Mouse (Mus musculus) forebrain, embryonic 15.5 days (tissue): ENCODE data around the gene Dagla. TPM values are rescaled to one million over a fixed set of nuclear protein-coding genes. Genes with fewer than 3 reads are reported as not detected.
A peak's percentile ranks its signal among the peaks of the same experiment; 100 is the strongest.

Experiments used
- ATAC-seq: fragments of 200-750 bp; cut with Nextera tagmentation; replicated peaks from 2 replicates; pipeline ENCODE4 v1.8.0; 2017; ENCODE audit warnings: mild to moderate bottlenecking, moderate TSS enrichment, moderate library complexity
- H3K27ac ChIP-seq: fragments of 300-500 bp; sonication (generic); replicated peaks from 2 replicates; pipeline ENCODE4 v1.5.1; 2015; ENCODE audit warnings: mild to moderate bottlenecking, inconsistent platforms
- H3K27me3 ChIP-seq: fragments of 300-500 bp; sonication (generic); 2 replicates; pipeline ENCODE4 v1.6.1; 2015; ENCODE audit warnings: inconsistent platforms
- H3K36me3 ChIP-seq: fragments of 300-500 bp; sonication (generic); 2 replicates; pipeline ENCODE4 v1.6.1; 2015; ENCODE audit warnings: mild to moderate bottlenecking, inconsistent platforms
- H3K4me1 ChIP-seq: fragments of 300-500 bp; sonication (generic); 2 replicates; pipeline ENCODE4 v1.6.1; 2015; ENCODE audit warnings: inconsistent platforms
- H3K4me2 ChIP-seq: fragments of 300-500 bp; sonication (generic); replicated peaks from 2 replicates; pipeline ENCODE4 v1.6.1; 2015; ENCODE audit warnings: mild to moderate bottlenecking, inconsistent platforms
- H3K4me3 ChIP-seq: fragments of 300-500 bp; sonication (generic); 2 replicates; pipeline ENCODE4 v1.5.1; 2015; ENCODE audit warnings: mild to moderate bottlenecking, inconsistent platforms
- H3K9ac ChIP-seq: fragments of 300-500 bp; sonication (generic); replicated peaks from 2 replicates; pipeline ENCODE4 v1.6.1; 2015; ENCODE audit warnings: mild to moderate bottlenecking, inconsistent platforms
- H3K9me3 ChIP-seq: fragments of 300-500 bp; sonication (generic); 2 replicates; pipeline ENCODE4 v1.6.1; 2016; ENCODE audit warnings: inconsistent platforms
- WGBS: fragments of 180-500 bp; shearing (Covaris S2); methylation state at CpG from one replicate; pipeline ENCODE4 v1.1.7; 2015; ENCODE audit warnings: mixed read lengths; 5-methylcytosine and 5-hydroxymethylcytosine counted together
- polyA plus RNA-seq: library from polyadenylated mRNA; unstranded; fragments of >200 nt; fragmentation: Nextera tagmentation; extraction: Ambion mirVana; gene quantifications from 2 replicates; pipeline ENCODE4 v1.2.1, GENCODE M21; 2015

Dagla gene
- polyA plus RNA-seq, 1 experiment from 2014 or later = 6.7 TPM

- ATAC-seq = no peak
- Histone ChIP-seq H3K4me3 (no peak overlapping the region), H3K27me3 (peaks cover 16% of the 10 kb centered on the region), H3K36me3 (peaks cover 3% of the 10 kb centered on the region; the same call in 1 of the 2 replicates), H3K4me1 (peaks cover 9% of the 10 kb centered on the region; the same call in 1 of the 2 replicates), H3K9me3 (no peaks in the 10 kb centered on the region), H3K4me2 (no peak overlapping the region), H3K27ac (no peak overlapping the region), H3K9ac (no peak overlapping the region)
- 25% methylated on average over 3 of the region's 3 CpGs for WGBS
Measured at GRCm38 (mm10) chr19:10244183-10244582, 60.5 kb downstream of the Dagla start.

- Histone ChIP-seq H3K4me2 (no peak overlapping the region), H3K9me3 (no peaks in the 10 kb centered on the region), H3K9ac (no peak overlapping the region), H3K27me3 (peaks cover 17% of the 10 kb centered on the region), H3K27ac (no peak overlapping the region), H3K4me1 (peaks cover 9% of the 10 kb centered on the region; the same call in 1 of the 2 replicates), H3K4me3 (no peak overlapping the region), H3K36me3 (peaks cover under 1% of the 10 kb centered on the region; the same call in 1 of the 2 replicates)
- 5% methylated on average over 8 of the region's 8 CpGs for WGBS
- ATAC-seq = no peak
Measured at GRCm38 (mm10) chr19:10242916-10243315, 61.8 kb downstream of the Dagla start.

- ATAC-seq = peak; percentile 77
- peak within 1 kb of the TSS; percentile 36 for H3K9ac ChIP-seq
- no peaks in the 10 kb centered on the region for H3K36me3 ChIP-seq
- no peaks in the 10 kb centered on the region for H3K9me3 ChIP-seq
- peaks cover 17% of the 10 kb centered on the region for H3K27me3 ChIP-seq
- peaks cover 9% of the 10 kb centered on the region; the same call in 1 of the 2 replicates for H3K4me1 ChIP-seq
- peak within 1 kb of the TSS; percentile 40 for H3K4me3 ChIP-seq
- 8% methylated on average over 43 of the region's 43 CpGs for WGBS
- H3K4me2 ChIP-seq = peak within 1 kb of the TSS; percentile 58
- no peak within 1 kb of the TSS for H3K27ac ChIP-seq
Measured at GRCm38 (mm10) chr19:10240654-10241305, 63.9 kb downstream of the Dagla start, which contains the start of gene Myrf. Myrf (minus strand) TSS chr19:10240748.

- H3K4me3 ChIP-seq = peak overlapping the region; percentile 40
- H3K4me2 ChIP-seq = peak overlapping the region; percentile 58
- H3K9me3 ChIP-seq = no peaks in the 10 kb centered on the region
- 5% methylated on average over 26 of the region's 26 CpGs for WGBS
- peaks cover 17% of the 10 kb centered on the region for H3K27me3 ChIP-seq
- H3K36me3 ChIP-seq = no peaks in the 10 kb centered on the region
- peak; percentile 12; the same call in 1 of the 2 replicates for ATAC-seq
- H3K27ac ChIP-seq = no peak overlapping the region
- H3K4me1 ChIP-seq = peaks cover 9% of the 10 kb centered on the region; the same call in 1 of the 2 replicates
- peak overlapping the region; percentile 36 for H3K9ac ChIP-seq
Measured at GRCm38 (mm10) chr19:10239975-10240653, 64.6 kb downstream of the Dagla start.

- H3K4me3 ChIP-seq = no peak overlapping the region
- no peaks in the 10 kb centered on the region for H3K36me3 ChIP-seq
- no peak overlapping the region for H3K4me2 ChIP-seq
- peaks cover 9% of the 10 kb centered on the region; the same call in 1 of the 2 replicates for H3K4me1 ChIP-seq
- H3K27ac ChIP-seq = no peak overlapping the region
- 48% methylated on average over 2 of the region's 2 CpGs for WGBS
- no peaks in the 10 kb centered on the region for H3K9me3 ChIP-seq
- peaks cover 17% of the 10 kb centered on the region for H3K27me3 ChIP-seq
- H3K9ac ChIP-seq = no peak overlapping the region
- no peak for ATAC-seq
Measured at GRCm38 (mm10) chr19:10239419-10239818, 65.3 kb downstream of the Dagla start.

GRCm38 (mm10) chr19:10238477-10238876 lies 66.2 kb downstream of the Dagla start:
- H3K27me3 ChIP-seq = peaks cover 17% of the 10 kb centered on the region
- no peak overlapping the region for H3K27ac ChIP-seq
- H3K4me1 ChIP-seq = peaks cover 9% of the 10 kb centered on the region; the same call in 1 of the 2 replicates
- no peak overlapping the region for H3K9ac ChIP-seq
- no peak overlapping the region for H3K4me3 ChIP-seq
- 62% methylated on average over 3 of the region's 3 CpGs for WGBS
- no peaks in the 10 kb centered on the region for H3K36me3 ChIP-seq
- no peaks in the 10 kb centered on the region for H3K9me3 ChIP-seq
- no peak overlapping the region for H3K4me2 ChIP-seq
- no peak for ATAC-seq

GRCm38 (mm10) chr19:10235784-10236565 lies 68.7 kb downstream of the Dagla start:
- Histone ChIP-seq H3K27ac (no peak overlapping the region), H3K9me3 (no peaks in the 10 kb centered on the region), H3K27me3 (peaks cover 17% of the 10 kb centered on the region), H3K4me3 (no peak overlapping the region), H3K9ac (no peak overlapping the region), H3K4me2 (no peak overlapping the region), H3K4me1 (peaks cover 9% of the 10 kb centered on the region; the same call in 1 of the 2 replicates), H3K36me3 (no peaks in the 10 kb centered on the region)
- WGBS = 89% methylated on average over 9 of the region's 9 CpGs
- no peak for ATAC-seq

- Histone ChIP-seq H3K4me3 (no peak overlapping the region), H3K27me3 (no peaks in the 10 kb centered on the region), H3K9me3 (no peaks in the 10 kb centered on the region), H3K4me2 (no peak overlapping the region), H3K36me3 (no peaks in the 10 kb centered on the region), H3K4me1 (no peaks in the 10 kb centered on the region), H3K27ac (no peak overlapping the region), H3K9ac (no peak overlapping the region)
- WGBS = 34% methylated on average over 9 of the region's 9 CpGs
- ATAC-seq = no peak
Measured at GRCm38 (mm10) chr19:10232327-10233017, 72.2 kb downstream of the Dagla start.

GRCm38 (mm10) chr19:10231871-10232270 lies 72.8 kb downstream of the Dagla start:
- no peak overlapping the region for H3K4me2 ChIP-seq
- 15% methylated on average over 5 of the region's 5 CpGs for WGBS
- H3K4me3 ChIP-seq = no peak overlapping the region
- H3K27me3 ChIP-seq = no peaks in the 10 kb centered on the region
- no peaks in the 10 kb centered on the region for H3K4me1 ChIP-seq
- ATAC-seq = no peak
- H3K27ac ChIP-seq = no peak overlapping the region
- H3K9me3 ChIP-seq = no peaks in the 10 kb centered on the region
- H3K36me3 ChIP-seq = no peaks in the 10 kb centered on the region
- H3K9ac ChIP-seq = no peak overlapping the region

GRCm38 (mm10) chr19:10231016-10231415 lies 73.7 kb downstream of the Dagla start:
- no peak overlapping the region for H3K4me2 ChIP-seq
- no peaks in the 10 kb centered on the region for H3K4me1 ChIP-seq
- no peak for ATAC-seq
- H3K9ac ChIP-seq = no peak overlapping the region
- H3K27me3 ChIP-seq = no peaks in the 10 kb centered on the region
- H3K36me3 ChIP-seq = no peaks in the 10 kb centered on the region
- H3K27ac ChIP-seq = no peak overlapping the region
- WGBS = 11% methylated on average over 7 of the region's 7 CpGs
- H3K9me3 ChIP-seq = no peaks in the 10 kb centered on the region
- no peak overlapping the region for H3K4me3 ChIP-seq

- Histone ChIP-seq H3K36me3 (no peaks in the 10 kb centered on the region), H3K4me3 (no peak overlapping the region), H3K4me2 (no peak overlapping the region), H3K9ac (no peak overlapping the region), H3K27me3 (no peaks in the 10 kb centered on the region), H3K27ac (no peak overlapping the region), H3K9me3 (no peaks in the 10 kb centered on the region), H3K4me1 (no peaks in the 10 kb centered on the region)
- ATAC-seq = no peak
- 92% methylated on average over 4 of the region's 4 CpGs for WGBS
Measured at GRCm38 (mm10) chr19:10225767-10226166, 78.9 kb downstream of the Dagla start.
